Mouse (Mus musculus): ENCODE measurements at regions not wholly inside any gene's neighbourhood (a gene's known extent, or its start where the extent isn't known, plus 50 kb on each side); places are given as distances from the start of the nearest gene placed in this dataset.

DNA sequence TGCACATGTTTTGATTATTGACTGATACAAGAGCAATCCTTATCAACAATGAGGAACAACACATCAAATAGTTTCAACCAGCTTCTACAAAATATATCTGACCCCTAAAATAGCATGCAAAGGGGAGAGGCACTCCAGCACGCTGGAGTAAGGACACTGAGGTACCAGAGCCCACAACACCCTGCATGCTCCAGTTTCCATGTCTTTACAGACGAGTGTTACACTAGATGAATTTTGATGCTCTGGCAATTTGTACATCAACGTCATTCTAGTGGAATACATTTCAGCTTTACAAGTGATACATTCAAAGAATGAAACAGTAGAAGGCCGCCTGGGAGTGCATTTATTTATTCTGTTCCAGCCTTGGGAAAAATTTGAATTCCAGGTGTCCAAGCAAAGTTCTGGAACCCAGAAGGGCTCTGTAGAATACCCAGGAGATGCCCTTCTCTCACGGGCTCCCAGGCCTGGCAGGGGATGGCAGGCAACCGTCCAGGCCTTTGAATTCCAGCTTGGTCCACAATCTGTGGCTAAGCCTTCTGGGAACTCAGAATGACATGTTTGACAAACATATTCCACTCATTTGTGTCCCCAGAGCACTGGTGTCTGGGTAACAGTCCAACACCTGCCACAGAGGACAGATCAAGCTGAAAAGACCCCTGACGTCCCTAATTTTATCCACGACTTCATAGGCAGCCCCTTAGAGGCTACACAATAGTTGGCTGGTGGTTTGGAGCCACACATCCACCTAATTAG lies 595.6 kb upstream of the Klf4 start:
- Histone ChIP-seq H3K36me3 (no peaks in the 10 kb centered on the region), H3K9ac (no peak overlapping the region), H3K27me3 (replicated peaks) (no peaks in the 10 kb centered on the region), H3K4me3 (replicated peaks) (no peak overlapping the region), H3K4me2 (no peak overlapping the region), H3K27ac (no peak overlapping the region), H3K9me3 (no peaks in the 10 kb centered on the region), H3K4me1 (no peaks in the 10 kb centered on the region)
- 81% methylated on average over 8 of the region's 8 CpGs for WGBS
- no peak for ATAC-seq (ENCODE audit: insufficient read depth, low FRiP score, low read depth)

DNA sequence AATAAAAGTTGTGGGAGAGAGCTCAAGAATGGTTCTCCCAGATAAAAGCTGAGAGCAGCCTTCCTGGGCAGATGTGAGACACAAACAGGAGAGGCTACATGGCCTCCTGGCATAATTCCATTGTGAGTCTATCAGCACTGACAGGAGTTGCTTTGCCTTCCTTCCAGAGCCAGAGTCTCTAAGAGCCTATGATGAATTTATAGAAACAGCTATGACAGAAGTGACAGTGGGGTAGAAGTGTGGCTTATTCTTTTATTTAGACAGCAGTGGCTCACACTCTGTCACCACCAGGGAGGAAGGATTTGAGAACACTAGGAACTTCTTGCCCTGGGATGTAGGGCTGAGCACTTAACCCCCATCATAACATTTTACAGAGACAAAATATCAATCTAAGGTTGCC lies 592.2 kb upstream of the Klf4 start:
- no peaks in the 10 kb centered on the region for H3K9me3 ChIP-seq
- H3K4me3 ChIP-seq (replicated peaks): no peak overlapping the region
- no peak overlapping the region for H3K4me2 ChIP-seq
- H3K36me3 ChIP-seq: no peaks in the 10 kb centered on the region
- ATAC-seq (ENCODE audit: insufficient read depth, low FRiP score, low read depth): no peak
- no peak overlapping the region for H3K9ac ChIP-seq
- no peaks in the 10 kb centered on the region for H3K27me3 ChIP-seq (replicated peaks)
- no peaks in the 10 kb centered on the region for H3K4me1 ChIP-seq
- H3K27ac ChIP-seq: no peak overlapping the region

DNA sequence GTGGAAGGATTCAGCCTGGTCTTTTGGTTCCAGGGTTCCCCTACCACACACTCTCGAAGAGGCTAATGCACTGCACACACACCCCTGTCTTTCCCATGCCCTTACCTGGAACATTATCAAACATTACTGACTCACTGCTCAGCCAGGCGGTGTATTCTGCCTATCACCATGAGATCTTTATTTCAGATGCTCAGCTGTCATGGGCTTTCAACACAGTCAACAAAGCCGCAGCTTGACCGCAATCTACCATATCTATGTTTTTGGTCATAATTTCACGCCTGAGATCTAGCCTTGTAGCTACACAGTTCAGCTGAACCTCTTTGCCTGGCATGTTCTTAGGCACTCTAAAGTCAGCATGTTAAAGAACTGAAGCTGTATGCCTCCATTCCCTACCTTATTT lies 589.9 kb upstream of the Klf4 start:
- Histone ChIP-seq H3K4me2 (no peak overlapping the region), H3K27me3 (replicated peaks) (no peaks in the 10 kb centered on the region), H3K36me3 (no peaks in the 10 kb centered on the region), H3K9me3 (no peaks in the 10 kb centered on the region), H3K4me1 (no peaks in the 10 kb centered on the region), H3K4me3 (replicated peaks) (no peak overlapping the region), H3K9ac (no peak overlapping the region), H3K27ac (no peak overlapping the region)
- 85% methylated on average over 5 of the region's 5 CpGs for WGBS
- ATAC-seq (ENCODE audit: insufficient read depth, low FRiP score, low read depth): no peak

- Histone ChIP-seq H3K27ac (no peak overlapping the region), H3K36me3 (no peaks in the 10 kb centered on the region), H3K4me1 (no peaks in the 10 kb centered on the region), H3K9me3 (no peaks in the 10 kb centered on the region), H3K4me3 (replicated peaks) (no peak overlapping the region), H3K4me2 (no peak overlapping the region), H3K9ac (no peak overlapping the region), H3K27me3 (replicated peaks) (no peaks in the 10 kb centered on the region)
- 74% methylated on average over 5 of the region's 5 CpGs for WGBS
- ATAC-seq (ENCODE audit: insufficient read depth, low FRiP score, low read depth): no peak
These were observed 589.4 kb upstream of the Klf4 start for GRCm38 (mm10) chr4:56121664-56122063.

- WGBS: 89% methylated on average over 11 of the region's 11 CpGs
- Histone ChIP-seq H3K4me3 (replicated peaks) (no peak overlapping the region), H3K4me1 (no peaks in the 10 kb centered on the region), H3K36me3 (no peaks in the 10 kb centered on the region), H3K9ac (no peak overlapping the region), H3K4me2 (no peak overlapping the region), H3K27ac (no peak overlapping the region), H3K9me3 (no peaks in the 10 kb centered on the region), H3K27me3 (replicated peaks) (no peaks in the 10 kb centered on the region)
- ATAC-seq (ENCODE audit: insufficient read depth, low FRiP score, low read depth): no peak
These were observed 588.1 kb upstream of the Klf4 start for GRCm38 (mm10) chr4:56120357-56120756.

DNA sequence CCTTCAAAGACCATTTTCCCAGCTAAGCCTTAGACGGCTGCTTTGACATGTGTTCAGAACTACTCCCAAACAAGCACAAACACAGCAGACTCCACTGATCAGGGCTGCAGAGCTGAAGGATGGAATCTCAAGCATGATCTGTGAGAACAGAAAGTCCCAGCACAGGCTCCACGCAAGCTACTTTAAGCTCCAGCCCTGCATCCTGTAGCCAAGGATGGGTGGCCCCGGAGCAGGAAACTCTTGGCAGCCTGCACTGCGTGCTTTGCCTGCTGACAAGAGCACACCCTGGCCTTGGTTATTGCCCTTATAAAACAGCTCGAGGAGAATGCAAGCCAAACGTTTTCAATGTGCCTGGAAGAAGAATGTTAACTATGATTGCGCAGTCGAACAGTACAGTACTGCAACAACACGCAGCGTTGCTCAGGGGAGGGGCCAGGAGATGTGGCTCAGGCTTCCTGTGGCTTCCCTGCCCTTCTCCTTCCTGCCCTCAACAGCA lies 581.5 kb upstream of the Klf4 start:
- peak; percentile 89 for ATAC-seq (ENCODE audit: insufficient read depth, low FRiP score, low read depth)
- Histone ChIP-seq H3K27me3 (replicated peaks) (no peaks in the 10 kb centered on the region), H3K9me3 (no peaks in the 10 kb centered on the region), H3K4me2 (peak overlapping the region; percentile 40), H3K4me1 (peaks cover 5% of the 10 kb centered on the region; the same call in 1 of the 2 replicates), H3K4me3 (replicated peaks) (no peak overlapping the region), H3K36me3 (no peaks in the 10 kb centered on the region), H3K27ac (peak overlapping the region; percentile 84), H3K9ac (no peak overlapping the region)
- 13% methylated on average over 10 of the region's 10 CpGs for WGBS

GRCm38 (mm10) chr4:56112931-56113700 lies 580.9 kb upstream of the Klf4 start:
- Histone ChIP-seq H3K9ac (no peak overlapping the region), H3K27ac (peak overlapping the region; percentile 84), H3K4me2 (peak overlapping the region; percentile 40), H3K4me3 (replicated peaks) (no peak overlapping the region), H3K4me1 (peaks cover 5% of the 10 kb centered on the region; the same call in 1 of the 2 replicates), H3K9me3 (no peaks in the 10 kb centered on the region), H3K36me3 (no peaks in the 10 kb centered on the region), H3K27me3 (replicated peaks) (no peaks in the 10 kb centered on the region)
- 37% methylated on average over 9 of the region's 9 CpGs for WGBS
- ATAC-seq (ENCODE audit: insufficient read depth, low FRiP score, low read depth): no peak

GRCm38 (mm10) chr4:56106962-56107361 lies 574.7 kb upstream of the Klf4 start:
- Histone ChIP-seq H3K36me3 (no peaks in the 10 kb centered on the region), H3K4me3 (replicated peaks) (no peak overlapping the region), H3K9ac (no peak overlapping the region), H3K9me3 (no peaks in the 10 kb centered on the region), H3K4me2 (no peak overlapping the region), H3K27me3 (replicated peaks) (no peaks in the 10 kb centered on the region), H3K27ac (no peak overlapping the region), H3K4me1 (no peaks in the 10 kb centered on the region)
- WGBS: 68% methylated on average over 4 of the region's 4 CpGs
- ATAC-seq (ENCODE audit: insufficient read depth, low FRiP score, low read depth): no peak

DNA sequence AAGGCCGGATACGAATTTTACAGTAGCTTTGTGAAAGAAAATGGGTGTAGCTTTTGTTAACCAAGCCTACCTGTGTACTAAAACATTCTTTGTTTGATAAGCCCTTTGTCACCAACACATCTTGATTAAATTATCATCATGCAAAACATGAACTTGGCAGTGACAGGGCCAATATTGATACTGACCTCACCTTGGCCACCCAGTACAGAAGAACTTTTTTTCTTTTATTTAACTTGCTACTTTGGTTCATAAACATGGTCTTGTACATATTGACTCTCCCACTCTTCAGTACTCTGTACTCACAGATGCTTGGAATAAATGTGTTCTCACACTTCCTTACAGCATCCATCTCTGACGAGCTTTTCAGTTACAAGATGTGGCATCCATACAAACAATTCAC lies 570.0 kb upstream of the Klf4 start:
- 60% methylated on average over 3 of the region's 3 CpGs for WGBS
- no peaks in the 10 kb centered on the region for H3K27me3 ChIP-seq (replicated peaks)
- H3K4me3 ChIP-seq (replicated peaks): no peak overlapping the region
- H3K4me1 ChIP-seq: no peaks in the 10 kb centered on the region
- no peak overlapping the region for H3K4me2 ChIP-seq
- no peak overlapping the region for H3K27ac ChIP-seq
- H3K36me3 ChIP-seq: no peaks in the 10 kb centered on the region
- no peak overlapping the region for H3K9ac ChIP-seq
- ATAC-seq (ENCODE audit: insufficient read depth, low FRiP score, low read depth): no peak
- no peaks in the 10 kb centered on the region for H3K9me3 ChIP-seq

- H3K9me3 ChIP-seq: no peaks in the 10 kb centered on the region
- no peak overlapping the region for H3K9ac ChIP-seq
- no peak overlapping the region for H3K4me3 ChIP-seq (replicated peaks)
- H3K4me1 ChIP-seq: no peaks in the 10 kb centered on the region
- H3K36me3 ChIP-seq: no peaks in the 10 kb centered on the region
- no peaks in the 10 kb centered on the region for H3K27me3 ChIP-seq (replicated peaks)
- no peak for ATAC-seq (ENCODE audit: insufficient read depth, low FRiP score, low read depth)
- WGBS: 67% methylated on average over 1 of the region's 1 CpGs
- H3K27ac ChIP-seq: no peak overlapping the region
- no peak overlapping the region for H3K4me2 ChIP-seq
These were observed 558.5 kb upstream of the Klf4 start for GRCm38 (mm10) chr4:56090796-56091195.

DNA sequence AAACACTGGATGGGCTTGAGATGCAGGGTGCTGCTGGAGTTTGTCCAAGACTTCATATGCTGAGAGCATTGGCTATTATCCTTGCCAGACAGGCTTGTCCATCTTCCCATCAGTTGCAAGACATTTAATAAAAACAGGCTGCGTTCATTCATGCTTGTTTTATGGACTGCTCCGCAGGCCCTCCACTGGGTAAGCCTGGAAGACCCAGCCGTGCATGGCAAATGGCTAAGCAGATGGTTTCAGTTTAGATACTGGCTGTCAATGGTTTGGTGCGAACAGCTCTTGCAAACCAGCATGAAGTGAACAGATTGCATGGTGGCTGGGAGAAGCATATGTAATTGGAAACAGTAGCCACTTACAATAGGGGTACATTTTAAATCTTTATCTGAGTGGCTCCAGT lies 556.4 kb upstream of the Klf4 start:
- Histone ChIP-seq H3K36me3 (no peaks in the 10 kb centered on the region), H3K27me3 (replicated peaks) (no peaks in the 10 kb centered on the region), H3K9ac (no peak overlapping the region), H3K4me2 (no peak overlapping the region), H3K27ac (no peak overlapping the region), H3K9me3 (no peaks in the 10 kb centered on the region), H3K4me3 (replicated peaks) (no peak overlapping the region), H3K4me1 (no peaks in the 10 kb centered on the region)
- 66% methylated on average over 4 of the region's 4 CpGs for WGBS
- ATAC-seq (ENCODE audit: insufficient read depth, low FRiP score, low read depth): no peak

- H3K9me3 ChIP-seq: no peaks in the 10 kb centered on the region
- no peak overlapping the region for H3K27ac ChIP-seq
- no peak overlapping the region for H3K9ac ChIP-seq
- H3K4me3 ChIP-seq (replicated peaks): no peak overlapping the region
- ATAC-seq (ENCODE audit: insufficient read depth, low FRiP score, low read depth): no peak
- H3K36me3 ChIP-seq: no peaks in the 10 kb centered on the region
- no peak overlapping the region for H3K4me2 ChIP-seq
- no peaks in the 10 kb centered on the region for H3K27me3 ChIP-seq (replicated peaks)
- no peaks in the 10 kb centered on the region for H3K4me1 ChIP-seq
These were observed 554.0 kb upstream of the Klf4 start for GRCm38 (mm10) chr4:56086306-56086705.
